Mouse (Mus musculus) testis, adult 2 months (tissue): ENCODE measurements around the gene Zfp523.

Experiments used
- CTCF ChIP-seq: fragments of 200-500 bp; IDR thresholded peaks from 2 replicates; pipeline ENCODE4 v1.5.1; 2012; ENCODE audit warnings: low read depth, mild to moderate bottlenecking, inconsistent platforms, low read length, moderate library complexity; ENCODE audit not compliant: control insufficient read depth, insufficient read depth, insufficient replicate concordance
- POLR2A ChIP-seq: fragments of 200-500 bp; IDR thresholded peaks from 2 replicates; pipeline ENCODE4 v1.6.1; 2012; ENCODE audit warnings: low read depth, mild to moderate bottlenecking, inconsistent platforms, low read length, moderate library complexity; ENCODE audit not compliant: control insufficient read depth

- TF ChIP-seq CTCF: no peak
- TF ChIP-seq POLR2A: no peak
These were observed 67.8 kb downstream of the Zfp523 start for GRCm38 (mm10) chr17:28244714-28245113.
